Mouse (Mus musculus) heart, embryonic 12.5 days (tissue): ENCODE measurements around the gene Cux1. TPM values are rescaled to one million over a fixed set of nuclear protein-coding genes. Genes with fewer than 3 reads are reported as not detected.
"Not testable (repeated sequence)": the region's sequence is repeated elsewhere in the genome, so short reads cannot be mapped to it uniquely, and the experiment has no call there.

Experiments used
- ATAC-seq: fragments of 200-750 bp; cut with Nextera tagmentation; 2 replicates; pipeline ENCODE4 v1.8.0; 2017; ENCODE audit warnings: moderate TSS enrichment, moderate library complexity; ENCODE audit not compliant: insufficient number of reproducible peaks, low FRiP score
- H3K27ac ChIP-seq: fragments of 300-500 bp; sonication (generic); 2 replicates; pipeline ENCODE4 v1.5.1; 2016; ENCODE audit warnings: mild to moderate bottlenecking, moderate library complexity; ENCODE audit not compliant: poor library complexity, severe bottlenecking
- H3K27me3 ChIP-seq: fragments of 300-500 bp; sonication (generic); replicated peaks from 2 replicates; pipeline ENCODE4 v1.6.1; 2016; ENCODE audit warnings: mild to moderate bottlenecking, moderate library complexity
- H3K36me3 ChIP-seq: fragments of 300-500 bp; sonication (generic); 2 replicates; pipeline ENCODE4 v1.6.1; 2016; ENCODE audit warnings: mild to moderate bottlenecking, moderate library complexity
- H3K4me1 ChIP-seq: fragments of 300-500 bp; sonication (generic); replicated peaks from 2 replicates; pipeline ENCODE4 v1.6.1; 2016; ENCODE audit warnings: mild to moderate bottlenecking
- H3K4me2 ChIP-seq: fragments of 300-500 bp; sonication (generic); 2 replicates; pipeline ENCODE4 v1.6.1; 2016; ENCODE audit warnings: mild to moderate bottlenecking, moderate library complexity
- H3K4me3 ChIP-seq: fragments of 300-500 bp; sonication (generic); 2 replicates; pipeline ENCODE4 v1.5.1; 2016; ENCODE audit warnings: mild to moderate bottlenecking
- H3K9ac ChIP-seq: fragments of 300-500 bp; sonication (generic); 2 replicates; pipeline ENCODE4 v1.6.1; 2016; ENCODE audit warnings: mild to moderate bottlenecking, moderate library complexity
- H3K9me3 ChIP-seq: fragments of 300-500 bp; sonication (generic); replicated peaks from 2 replicates; pipeline ENCODE4 v1.6.1; 2016; ENCODE audit warnings: mild to moderate bottlenecking, moderate library complexity
- WGBS: fragments of 180-500 bp; shearing (Covaris S2); methylation state at CpG from one replicate; pipeline ENCODE4 v1.1.7; 2016; 5-methylcytosine and 5-hydroxymethylcytosine counted together
- polyA plus RNA-seq: library from polyadenylated mRNA; unstranded; fragments of >200 nt; fragmentation: Nextera tagmentation; extraction: Ambion mirVana; gene quantifications from 2 replicates; pipeline ENCODE4 v1.2.1, GENCODE M21; 2016

Cux1 gene
- polyA plus RNA-seq, 1 experiment from 2014 or later: 81.0 TPM

DNA sequence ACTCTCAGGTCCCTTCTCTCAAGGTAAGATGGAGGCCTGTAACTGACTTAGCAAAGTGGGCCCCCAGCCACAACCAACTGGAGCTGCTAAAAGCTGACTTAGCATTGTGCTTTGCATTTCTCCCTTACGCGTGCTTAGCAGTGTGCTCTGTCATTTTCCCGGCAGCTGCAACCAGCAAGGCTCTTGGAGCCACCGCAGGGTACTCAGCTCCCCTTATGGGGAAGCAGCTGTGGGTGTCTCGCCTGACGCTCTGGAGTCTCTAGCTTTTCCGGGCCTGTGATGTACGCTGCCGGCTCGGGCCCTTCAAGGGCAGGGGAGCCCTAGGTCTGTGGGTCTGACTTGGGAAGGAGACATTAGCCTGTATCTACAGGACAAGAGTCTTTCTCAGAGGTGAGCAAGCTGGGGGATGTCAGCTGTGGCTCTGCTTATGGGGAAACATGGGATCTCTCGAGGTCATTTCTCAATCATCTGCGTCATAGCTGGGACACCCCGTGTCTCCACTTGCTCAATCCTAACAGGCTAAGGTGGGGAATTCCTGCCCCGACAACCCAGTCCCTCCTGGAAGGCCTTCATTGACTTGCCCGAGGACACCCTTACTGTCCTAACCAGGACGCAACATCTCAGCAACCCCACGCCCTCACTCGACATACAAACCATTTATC, 350.2 kb downstream of the Cux1 start:
- Histone ChIP-seq H3K9me3 (peaks cover 9% of the 10 kb centered on the region), H3K4me2 (no peak overlapping the region), H3K27ac (no peak overlapping the region), H3K4me3 (no peak overlapping the region), H3K36me3 (no peaks in the 10 kb centered on the region), H3K4me1 (no peaks in the 10 kb centered on the region), H3K9ac (no peak overlapping the region), H3K27me3 (peaks cover 13% of the 10 kb centered on the region)
- ATAC-seq: no peak
- 72% methylated on average over 18 of the region's 18 CpGs for WGBS

DNA sequence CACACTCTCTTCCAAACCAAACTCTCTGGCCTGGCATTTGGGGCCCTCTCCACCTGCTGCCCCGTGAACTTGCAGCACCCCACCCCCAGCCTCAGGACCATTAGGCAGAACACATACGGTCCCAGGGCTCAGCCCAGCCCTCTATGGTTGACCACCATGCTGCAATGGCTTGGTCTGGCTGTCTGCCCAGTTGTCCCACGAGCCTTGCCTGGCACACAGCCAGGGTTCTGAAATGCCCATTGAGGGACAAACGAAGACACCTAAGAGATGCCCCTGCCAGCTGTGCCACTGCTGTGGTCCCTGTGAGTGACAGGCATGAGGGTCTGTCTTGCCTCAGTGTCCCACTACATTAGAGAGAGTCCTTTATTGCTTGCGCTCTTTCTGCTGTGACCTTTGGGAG, 351.3 kb downstream of the Cux1 start:
- 76% methylated on average over 5 of the region's 5 CpGs for WGBS

DNA sequence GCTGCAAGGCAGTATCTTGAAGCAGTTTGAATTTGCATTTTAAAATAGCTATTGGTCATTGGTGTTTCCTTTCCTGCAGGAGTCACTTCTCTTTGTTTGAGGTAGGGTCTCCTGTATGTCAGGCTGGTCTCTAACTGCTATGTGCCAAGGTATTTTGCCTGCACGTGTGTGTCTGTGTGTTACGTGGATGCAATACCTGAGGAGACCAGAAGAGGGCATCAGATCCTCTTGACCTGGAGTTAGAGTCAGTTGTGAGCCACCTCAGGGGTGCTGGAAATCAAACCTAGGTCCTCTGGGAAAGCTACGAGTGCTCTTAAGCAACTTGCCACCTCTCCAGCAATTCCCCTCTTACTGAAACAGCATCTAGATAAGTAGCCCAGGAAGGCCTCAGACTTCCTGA, 352.1 kb downstream of the Cux1 start:
- peaks cover 8% of the 10 kb centered on the region for H3K27me3 ChIP-seq
- H3K36me3 ChIP-seq: no peaks in the 10 kb centered on the region
- no peaks in the 10 kb centered on the region for H3K4me1 ChIP-seq
- H3K9ac ChIP-seq: no peak overlapping the region
- H3K9me3 ChIP-seq: peaks cover 9% of the 10 kb centered on the region
- no peak overlapping the region for H3K4me2 ChIP-seq
- 81% methylated on average over 3 of the region's 3 CpGs for WGBS
- H3K27ac ChIP-seq: no peak overlapping the region
- H3K4me3 ChIP-seq: no peak overlapping the region
- no peak for ATAC-seq

More for the DNA sequence above, 351.3 kb downstream of the Cux1 start:
- Histone ChIP-seq H3K4me1 (no peaks in the 10 kb centered on the region), H3K4me3 (no peak overlapping the region), H3K36me3 (no peaks in the 10 kb centered on the region), H3K4me2 (no peak overlapping the region), H3K27me3 (peaks cover 13% of the 10 kb centered on the region), H3K27ac (no peak overlapping the region), H3K9ac (no peak overlapping the region), H3K9me3 (peaks cover 9% of the 10 kb centered on the region)
- ATAC-seq: no peak

DNA sequence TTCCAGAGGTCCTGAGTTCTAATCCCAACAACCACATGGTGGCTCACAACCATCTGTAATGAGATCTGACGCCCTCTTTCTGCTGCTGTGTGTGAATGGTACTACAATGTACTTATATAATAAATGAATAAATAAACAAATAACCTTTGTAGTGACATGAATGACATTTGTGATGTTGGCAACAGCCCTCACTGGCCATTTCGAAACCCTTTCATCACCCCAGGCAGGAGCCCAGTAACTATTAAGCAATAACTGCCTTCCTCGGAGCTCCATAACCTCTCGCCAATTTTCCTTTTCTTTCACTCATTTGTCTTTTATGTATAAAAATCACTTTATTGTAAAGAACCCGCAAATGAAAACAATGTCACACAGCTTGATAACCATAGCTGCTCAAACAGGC, 353.6 kb downstream of the Cux1 start:
- Histone ChIP-seq H3K4me1 (no peaks in the 10 kb centered on the region), H3K4me3 (no peak overlapping the region), H3K36me3 (no peaks in the 10 kb centered on the region), H3K27ac (no peak overlapping the region), H3K9me3 (peaks cover 9% of the 10 kb centered on the region), H3K4me2 (no peak overlapping the region), H3K27me3 (peaks cover 6% of the 10 kb centered on the region), H3K9ac (no peak overlapping the region)
- whole genome bisulfite sequencing: 67% methylated on average over 5 of the region's 5 CpGs
- ATAC-seq: no peak

DNA sequence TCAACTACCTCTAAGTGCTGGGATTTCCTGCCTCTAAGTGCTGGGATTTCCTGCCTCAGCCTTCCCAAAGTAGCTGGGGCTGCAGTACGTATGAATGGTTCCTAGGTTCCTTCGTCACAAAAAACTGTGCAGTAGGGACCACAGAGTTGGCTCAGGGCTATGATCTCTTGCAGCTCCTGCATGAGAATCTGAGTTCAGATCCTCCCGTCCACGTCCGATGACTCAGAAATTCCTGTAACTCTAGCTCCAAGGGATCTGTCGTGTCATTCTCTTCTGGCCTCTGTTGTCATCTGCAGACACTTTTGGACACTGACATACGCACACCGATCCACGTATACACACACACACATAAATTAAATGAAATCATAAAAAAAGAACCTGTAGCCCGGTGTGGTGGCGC, 354.6 kb downstream of the Cux1 start:
- H3K4me1 ChIP-seq: no peaks in the 10 kb centered on the region
- ATAC-seq: no peak
- peaks cover 9% of the 10 kb centered on the region for H3K9me3 ChIP-seq
- no peak overlapping the region for H3K4me3 ChIP-seq
- H3K36me3 ChIP-seq: no peaks in the 10 kb centered on the region
- H3K27ac ChIP-seq: no peak overlapping the region
- no peak overlapping the region for H3K9ac ChIP-seq
- WGBS: 86% methylated on average over 11 of the region's 11 CpGs
- no peaks in the 10 kb centered on the region for H3K27me3 ChIP-seq
- no peak overlapping the region for H3K4me2 ChIP-seq

DNA sequence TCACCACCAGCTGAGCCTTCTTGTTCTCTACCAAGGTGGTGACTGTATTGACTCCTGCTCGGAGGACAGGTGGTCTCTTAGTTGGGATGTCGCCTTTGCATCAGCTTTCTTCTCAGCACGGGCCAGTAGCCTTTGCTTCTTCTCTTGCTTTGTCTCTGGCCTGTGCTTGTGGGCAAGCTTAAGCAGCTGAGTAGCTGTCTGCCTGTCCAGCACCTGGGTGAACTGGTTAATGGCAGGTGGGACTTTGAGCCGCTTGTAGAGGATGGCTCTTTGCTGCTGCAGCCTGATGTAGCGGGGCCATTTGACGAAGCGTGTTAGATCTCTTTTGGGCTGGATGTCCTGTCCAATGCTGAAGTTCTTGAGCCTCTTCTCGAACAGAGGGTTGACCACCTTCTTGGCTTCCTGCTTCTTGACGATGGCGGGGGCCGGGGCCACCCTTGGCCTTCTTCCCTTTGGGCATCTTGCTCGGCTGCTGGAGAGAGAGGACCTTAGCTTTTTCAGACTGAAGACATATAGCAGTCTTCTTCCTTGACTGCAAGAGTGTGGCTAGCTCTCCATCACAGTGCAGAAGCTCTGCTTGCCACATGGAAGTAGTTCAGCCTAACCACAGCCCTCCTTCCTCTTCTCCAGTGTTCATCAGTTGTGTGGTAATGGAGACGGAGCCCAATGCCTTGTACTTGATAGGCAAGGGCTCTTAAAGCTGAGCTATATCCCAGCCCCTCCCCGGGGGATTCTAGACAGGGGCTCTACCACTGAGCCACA, 355.8 kb downstream of the Cux1 start:
- WGBS: 83% methylated on average over 14 of the region's 14 CpGs
- H3K4me3 ChIP-seq, H3K9ac ChIP-seq, H3K27ac ChIP-seq, H3K27me3 ChIP-seq, H3K4me1 ChIP-seq, H3K36me3 ChIP-seq, H3K4me2 ChIP-seq, H3K9me3 ChIP-seq, ATAC-seq: not testable (repeated sequence)

DNA sequence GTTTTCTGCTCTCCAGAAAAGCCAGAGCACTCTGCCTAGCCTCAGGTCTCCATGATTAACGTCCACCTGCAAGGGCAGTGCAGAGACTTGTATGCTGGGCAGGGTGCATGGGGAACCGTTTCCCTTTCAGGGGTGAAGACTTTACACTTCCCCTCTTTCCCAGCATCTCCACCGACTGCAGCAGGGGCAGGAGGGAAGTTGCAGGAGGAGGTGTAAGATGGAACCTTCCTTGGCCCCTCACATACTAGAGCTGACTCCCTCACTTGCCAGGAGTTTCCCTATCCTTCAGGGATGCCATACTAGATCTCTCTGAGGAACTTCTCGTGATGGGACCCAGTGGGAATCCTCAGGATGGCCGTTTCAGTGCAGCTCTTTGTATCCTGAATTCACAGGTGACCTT, 356.7 kb downstream of the Cux1 start:
- no peak for ATAC-seq
- Histone ChIP-seq H3K27ac (no peak overlapping the region), H3K9ac (no peak overlapping the region), H3K27me3 (no peaks in the 10 kb centered on the region), H3K9me3 (peaks cover 5% of the 10 kb centered on the region), H3K4me2 (no peak overlapping the region), H3K4me1 (no peaks in the 10 kb centered on the region), H3K4me3 (no peak overlapping the region), H3K36me3 (no peaks in the 10 kb centered on the region)
- WGBS: 68% methylated on average over 5 of the region's 5 CpGs

DNA sequence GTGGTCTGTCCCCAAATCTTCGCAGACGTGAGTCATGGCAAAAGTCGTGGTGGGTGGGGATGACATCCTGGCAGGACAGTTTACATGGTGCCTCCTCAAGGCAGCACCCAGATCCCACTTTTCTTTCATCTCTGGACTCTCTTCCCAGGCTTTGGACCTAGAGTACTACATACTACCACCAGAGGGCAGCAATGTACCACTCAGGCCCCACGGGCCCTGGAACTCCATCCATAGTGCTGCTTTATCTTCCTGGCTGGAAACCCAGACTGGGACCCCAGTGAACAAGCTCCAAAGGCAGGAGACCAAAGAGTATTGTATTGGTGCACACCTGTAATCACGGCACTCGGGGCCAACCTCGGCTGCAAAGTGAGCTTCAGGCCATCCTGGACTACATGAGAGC, 365.5 kb downstream of the Cux1 start:
- peak; percentile 70 for ATAC-seq
- Histone ChIP-seq H3K36me3 (peaks cover 9% of the 10 kb centered on the region), H3K4me1 (peaks cover 12% of the 10 kb centered on the region), H3K27ac (no peak overlapping the region), H3K4me2 (no peak overlapping the region), H3K9ac (no peak overlapping the region), H3K27me3 (no peaks in the 10 kb centered on the region), H3K9me3 (no peaks in the 10 kb centered on the region; the same call in 1 of the 2 replicates), H3K4me3 (no peak overlapping the region)
- WGBS: 28% methylated on average over 7 of the region's 7 CpGs

DNA sequence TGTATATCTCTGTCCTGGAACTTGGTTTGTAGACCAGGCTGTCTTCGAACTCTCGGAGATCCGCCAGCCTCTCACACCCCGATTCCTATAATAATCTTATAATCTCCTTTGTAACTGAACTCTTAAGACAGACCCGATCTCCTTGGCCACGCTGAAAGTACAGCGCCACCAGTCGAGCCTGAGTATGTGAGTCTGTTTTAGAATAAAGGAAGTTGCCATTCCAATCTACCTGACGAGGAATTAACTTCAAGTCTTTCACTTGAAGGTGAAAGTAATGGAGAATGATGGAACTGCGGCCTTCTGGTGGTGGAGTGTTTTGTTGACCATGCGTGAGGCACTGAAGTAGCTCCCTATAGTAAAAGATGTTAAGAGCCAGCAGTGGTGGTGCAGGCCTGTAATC, 367.8 kb downstream of the Cux1 start:
- WGBS: 38% methylated on average over 11 of the region's 11 CpGs
- H3K4me2 ChIP-seq: peak overlapping the region; percentile 93
- H3K9me3 ChIP-seq: no peaks in the 10 kb centered on the region; the same call in 1 of the 2 replicates
- H3K4me3 ChIP-seq: peak overlapping the region; percentile 87
- no peak overlapping the region for H3K27ac ChIP-seq
- peaks cover 32% of the 10 kb centered on the region for H3K36me3 ChIP-seq
- peaks cover 12% of the 10 kb centered on the region for H3K4me1 ChIP-seq
- H3K27me3 ChIP-seq: no peaks in the 10 kb centered on the region
- H3K9ac ChIP-seq: 0 out of 2 replicates have a peak overlapping the region, but pooled peaks have one; percentile 6
- ATAC-seq: no peak

DNA sequence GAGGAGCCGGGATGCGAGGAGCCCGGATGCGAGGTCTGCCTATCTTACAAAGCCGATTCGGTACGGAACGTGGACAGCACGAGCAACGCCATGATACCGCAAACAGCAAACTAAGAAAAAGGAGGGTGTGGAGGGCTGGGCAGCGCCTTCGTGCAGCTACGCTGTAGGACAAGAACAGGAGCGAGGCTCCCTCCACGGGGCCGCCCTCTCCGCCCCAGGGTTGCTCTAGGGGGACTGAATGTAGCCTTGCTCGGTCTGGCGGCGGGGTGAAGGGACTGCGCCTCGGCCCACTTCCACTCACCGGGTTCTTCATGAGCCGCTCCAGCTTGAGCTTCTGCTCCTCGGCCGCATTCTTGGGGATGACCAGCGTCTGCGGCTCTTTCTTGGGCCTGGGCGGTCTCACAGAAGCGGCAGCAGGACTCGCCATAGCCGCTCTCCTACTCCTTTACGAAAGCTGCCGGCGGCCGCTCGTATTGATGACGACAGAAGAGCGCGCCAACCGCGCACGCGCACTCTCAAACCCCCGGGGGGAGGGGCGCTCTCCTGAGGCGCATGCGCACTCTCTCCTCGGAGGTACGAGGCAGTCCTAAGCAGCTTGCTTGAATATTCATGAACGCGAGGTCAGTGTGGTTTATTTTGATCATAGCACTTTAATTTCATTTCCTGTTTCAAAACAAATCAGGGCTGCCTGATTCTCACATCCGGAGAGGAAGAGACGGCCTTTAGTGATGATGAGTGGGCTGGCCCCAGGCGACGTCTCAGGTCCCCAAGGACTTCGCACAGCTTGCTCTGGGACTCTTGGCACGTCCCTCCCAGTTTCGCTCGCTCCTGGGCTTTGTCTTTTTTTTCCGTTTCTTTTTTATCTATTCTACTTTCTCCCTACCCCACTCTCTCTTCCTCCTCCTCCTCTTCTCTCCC, 368.6 kb downstream of the Cux1 start, which contains the start of gene Prkrip1:
Prkrip1 (minus strand) TSS at position 490 of the 918 bp plus-strand sequence.
- peaks cover 12% of the 10 kb centered on the region for H3K4me1 ChIP-seq
- peak within 1 kb of the TSS; percentile 87 for H3K4me3 ChIP-seq
- H3K27ac ChIP-seq: peak within 1 kb of the TSS; percentile 69
- peak within 1 kb of the TSS; percentile 94 for H3K9ac ChIP-seq
- ATAC-seq: peak; percentile 91
- H3K27me3 ChIP-seq: no peaks in the 10 kb centered on the region
- H3K4me2 ChIP-seq: peak within 1 kb of the TSS; percentile 93
- under 1% methylated on average over 62 of the region's 62 CpGs for WGBS
- peaks cover 37% of the 10 kb centered on the region for H3K36me3 ChIP-seq
- H3K9me3 ChIP-seq: no peaks in the 10 kb centered on the region
